Mouse (Mus musculus): ENCODE measurements at regions not wholly inside any gene's neighbourhood (a gene's known extent, or its start where the extent isn't known, plus 50 kb on each side); places are given as distances from the start of the nearest gene placed in this dataset.

DNA sequence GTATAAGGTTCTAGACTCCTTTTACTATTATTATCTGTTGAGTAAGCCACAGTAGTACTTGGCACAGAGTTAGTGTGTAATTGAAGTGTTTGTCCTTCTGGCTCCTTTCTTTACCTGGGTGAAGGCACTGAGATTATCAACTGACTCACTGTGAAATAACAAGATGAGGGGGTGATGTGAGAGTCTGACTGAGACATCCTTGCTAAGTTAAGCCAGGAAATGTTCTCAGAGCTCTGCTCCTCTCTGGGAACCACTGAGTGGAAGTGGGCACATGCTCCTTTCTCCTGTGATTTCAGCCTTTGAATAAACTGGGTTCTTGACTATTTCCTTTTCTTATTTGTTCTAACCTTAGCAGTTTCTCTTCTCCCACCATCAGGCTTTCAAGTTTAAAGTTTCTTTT lies 380.7 kb upstream of the Prkcq start:
- intact Hi-C loops (cut with DNase I) = no loop called here
- no peak for DNase-seq

DNA sequence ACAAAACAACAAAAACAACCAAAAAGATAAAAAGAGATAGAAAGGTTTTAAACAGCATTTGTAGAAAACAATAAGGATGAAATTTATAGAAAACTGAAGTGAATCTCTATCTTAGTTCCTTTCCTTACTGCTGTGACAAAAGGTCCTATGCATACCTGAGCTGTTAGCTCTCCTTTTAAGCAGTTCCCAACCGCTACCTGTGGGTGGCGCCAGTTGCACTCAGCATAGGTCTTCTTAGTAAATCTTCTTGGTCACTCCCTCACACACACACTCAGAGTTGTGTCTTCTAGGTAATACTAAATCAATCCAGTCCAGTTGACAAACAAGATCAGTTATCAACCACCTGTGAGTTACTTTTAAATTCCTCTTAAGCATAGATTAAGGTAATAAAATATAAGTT lies 355.5 kb upstream of the Prkcq start:
- DNase-seq = no peak
- intact Hi-C loops (cut with DNase I) = loop anchor here (1.0 kb wide), 1 partner anchor 8 kb away; no protein-coding TSS in a partner anchor

DNA sequence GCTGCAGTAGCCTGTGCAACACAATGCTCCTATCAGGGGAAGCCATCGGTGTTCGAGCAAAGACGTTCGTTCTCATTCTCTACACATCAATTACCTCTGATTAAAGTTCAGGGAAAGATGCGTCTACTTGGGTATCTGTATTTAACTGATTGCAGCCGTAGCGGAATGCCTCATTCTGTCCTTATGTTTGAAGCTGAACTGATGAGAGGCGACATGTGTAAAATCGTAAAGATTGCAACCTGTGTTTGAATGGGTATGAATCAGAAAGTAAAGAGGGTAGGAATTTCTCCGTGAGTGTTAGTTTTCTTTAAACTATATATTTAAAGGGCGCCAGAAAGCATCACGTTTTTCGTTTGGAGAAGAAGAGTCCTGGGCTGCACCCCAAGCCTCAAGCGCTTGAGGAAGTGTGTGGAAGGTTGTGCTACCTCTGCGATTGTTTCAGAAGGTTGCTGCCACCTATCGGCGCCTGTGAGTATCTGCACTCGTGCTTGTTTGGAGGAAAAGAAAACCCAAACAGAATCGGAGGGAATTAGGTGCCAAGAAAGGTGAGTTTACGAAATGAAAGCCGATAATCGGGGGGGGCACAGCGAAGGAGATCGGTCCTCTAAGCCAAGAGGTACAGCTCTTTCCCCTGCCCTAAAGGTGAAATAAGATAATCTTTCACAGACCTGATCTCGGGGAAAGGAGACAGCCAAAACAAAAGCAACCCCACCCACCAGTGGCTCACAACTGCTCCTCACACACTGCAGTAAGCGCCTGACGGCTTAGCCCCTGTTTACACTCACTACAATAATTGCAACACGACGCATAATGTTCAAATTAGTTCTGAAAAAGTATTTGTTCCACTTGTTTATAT lies 346.4 kb upstream of the Prkcq start:
- DNase-seq = peak; percentile 30 to 70
- intact Hi-C loops (cut with DNase I) = loop anchor here (2.0 to 5.0 kb wide), 2 partner anchors 41 to 458 kb away; no protein-coding TSS in a partner anchor

DNA sequence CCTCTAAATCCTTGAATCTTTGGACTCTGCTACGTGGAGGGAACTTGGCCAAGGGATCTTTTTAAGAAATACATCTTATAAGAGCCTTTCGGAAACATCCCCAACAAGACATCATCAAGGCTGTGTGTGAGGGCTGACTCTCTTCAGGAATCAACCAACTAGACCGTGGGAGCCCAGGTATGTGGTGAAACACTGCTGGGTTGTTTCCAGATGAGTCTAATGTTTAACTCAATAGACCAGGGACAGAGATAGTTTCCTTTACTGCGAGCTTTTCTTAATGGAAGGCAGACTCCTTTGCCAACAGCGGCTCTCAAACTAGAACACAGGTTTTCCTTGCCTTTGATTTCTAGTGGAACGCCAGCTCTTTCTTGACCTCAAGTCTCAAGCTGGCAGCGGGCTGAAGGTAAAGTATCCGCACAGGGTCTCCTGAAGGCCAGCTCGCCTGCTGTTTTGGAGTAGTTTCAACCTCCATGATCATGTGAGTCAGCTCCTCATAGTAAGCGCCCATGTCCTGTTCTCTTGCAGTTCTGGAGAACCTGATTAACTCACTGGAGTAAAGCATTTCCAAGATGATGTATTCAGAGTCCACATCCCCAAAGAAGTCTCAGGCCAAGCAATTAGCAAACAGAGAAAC lies 345.7 kb upstream of the Prkcq start:
- DNase-seq = no peak
- intact Hi-C loops (cut with DNase I) = loop anchor here (5.0 kb wide), 1 partner anchor 459 kb away; no protein-coding TSS in a partner anchor

DNA sequence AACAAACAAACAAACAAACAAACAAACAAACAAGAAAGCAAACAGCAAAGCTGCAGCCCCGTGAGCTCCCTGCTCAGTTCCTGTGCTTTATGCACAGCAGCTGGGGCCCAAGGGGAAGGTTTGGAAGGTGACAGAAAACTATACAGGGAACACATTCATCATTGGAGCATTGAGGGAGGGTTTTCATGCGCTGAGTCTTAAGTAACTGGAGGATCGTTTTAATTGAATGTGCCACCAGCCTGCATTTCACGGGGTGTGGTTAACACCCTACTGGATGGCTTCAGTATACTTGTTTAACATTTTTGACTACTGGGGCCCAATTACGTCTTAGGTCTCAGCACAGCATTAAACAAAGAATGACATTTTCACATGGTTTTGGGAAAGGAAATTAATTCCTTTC lies 331.9 kb upstream of the Prkcq start:
- intact Hi-C loops (cut with DNase I) = no loop called here
- no peak for DNase-seq

DNA sequence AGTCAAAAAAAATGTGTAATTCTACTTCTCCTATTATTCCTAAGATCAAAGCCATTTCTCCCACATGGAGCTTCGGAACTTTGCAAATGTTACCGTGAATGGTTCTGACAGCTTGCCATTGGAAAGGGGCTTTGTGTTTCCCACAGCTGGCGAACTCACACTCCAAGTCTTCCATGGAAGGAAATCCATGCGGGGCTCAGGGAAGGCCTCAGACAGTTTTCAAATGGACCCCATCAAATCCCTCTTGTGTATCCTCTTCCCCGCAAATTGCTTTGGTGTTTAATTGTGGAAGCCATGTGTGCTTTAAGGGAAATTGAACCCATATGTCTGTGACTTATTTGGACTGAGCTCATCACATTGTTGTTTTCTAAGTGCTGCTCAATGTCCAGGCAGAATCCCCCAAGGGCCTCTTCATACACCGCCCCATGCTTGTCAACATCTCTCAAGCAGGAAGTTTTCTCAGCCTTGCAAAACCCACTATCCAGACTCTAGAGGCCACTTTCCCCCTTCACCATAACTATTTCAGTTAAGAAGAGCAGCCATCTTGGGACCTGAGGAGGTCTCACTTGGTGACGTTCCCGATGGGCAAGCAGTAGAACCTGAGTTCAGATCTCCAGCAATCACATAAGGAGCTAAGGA lies 310.1 kb upstream of the Prkcq start:
- no peak for DNase-seq
- intact Hi-C loops (cut with DNase I) = no loop called here

DNA sequence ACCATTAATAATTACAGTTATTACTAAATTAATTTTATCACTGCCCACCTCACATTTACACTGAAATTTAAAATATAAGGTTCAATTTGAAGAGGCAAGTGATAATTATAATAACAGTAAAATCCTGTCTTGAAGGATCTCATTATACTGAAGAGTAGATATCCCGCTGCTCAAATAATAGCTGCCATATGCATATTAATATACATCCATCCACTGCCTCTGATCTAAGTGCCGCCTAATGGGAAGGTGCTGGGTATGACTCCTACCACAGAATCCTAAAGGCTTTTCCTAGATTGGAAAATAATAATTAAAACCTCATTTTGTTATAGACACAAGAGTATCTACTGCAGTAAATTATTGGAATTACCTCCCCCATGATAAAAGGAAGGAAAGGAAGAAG lies 307.5 kb upstream of the Prkcq start:
- intact Hi-C loops (cut with DNase I) = no loop called here
- no peak for DNase-seq

DNA sequence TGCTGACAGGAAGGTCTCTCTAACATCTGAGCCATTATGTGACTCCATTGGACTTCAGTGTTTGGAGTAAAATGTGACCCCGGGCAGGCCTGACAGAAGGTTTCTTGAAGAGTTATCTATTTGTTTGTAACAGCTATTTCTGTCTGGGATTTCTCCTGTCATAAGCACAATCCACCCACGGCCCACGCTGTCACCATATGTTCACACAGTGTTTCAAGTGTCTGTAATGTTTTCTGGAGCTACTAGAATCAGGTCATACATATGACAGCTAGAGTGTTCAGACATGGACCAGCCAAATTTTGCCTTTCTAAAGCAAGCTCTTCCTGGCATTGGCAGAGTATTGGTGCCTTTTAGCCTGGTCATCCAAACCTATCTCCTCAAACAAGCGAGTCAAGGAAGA lies 297.6 kb upstream of the Prkcq start:
- intact Hi-C loops (cut with DNase I) = no loop called here
- DNase-seq = no peak

DNA sequence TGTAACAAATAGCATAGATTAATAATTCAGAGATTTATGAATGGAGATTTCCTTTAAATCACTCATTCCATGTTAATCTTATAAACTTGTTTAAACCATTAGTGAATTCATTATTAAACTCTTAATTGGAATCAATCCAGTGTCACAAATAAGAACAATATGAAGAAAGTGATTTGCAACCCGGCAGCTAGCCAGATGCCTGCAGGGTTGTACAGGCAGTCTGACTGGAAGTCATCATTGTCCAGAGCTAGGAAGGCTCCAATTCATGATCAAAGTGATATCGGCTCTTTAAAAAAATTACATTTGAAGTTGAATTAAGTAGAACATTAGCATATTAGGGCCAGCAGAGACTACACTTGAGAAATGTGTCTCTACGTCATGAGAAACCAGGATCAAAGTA lies 270.0 kb upstream of the Prkcq start:
- intact Hi-C loops (cut with DNase I) = no loop called here
- DNase-seq = no peak

DNA sequence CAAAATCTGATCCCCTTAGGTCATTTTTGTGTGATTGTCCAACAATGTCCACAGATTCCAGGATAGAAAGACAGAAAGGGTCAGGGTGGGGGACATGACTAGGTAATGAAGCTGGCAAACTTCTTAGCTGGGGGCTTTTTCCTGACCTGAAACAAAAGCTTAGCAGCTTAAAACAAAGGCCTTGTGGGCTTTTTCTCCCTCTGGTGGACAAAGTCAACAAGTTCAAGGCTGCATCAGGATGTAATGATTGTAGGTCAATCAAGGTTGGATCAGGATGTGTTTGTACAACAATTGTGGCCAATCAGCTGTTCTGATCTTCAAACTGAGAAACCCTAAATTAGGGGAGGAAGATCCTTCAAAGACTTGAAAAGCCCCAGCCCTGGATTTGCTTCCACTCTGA lies 252.0 kb upstream of the Prkcq start:
- no peak for DNase-seq

DNA sequence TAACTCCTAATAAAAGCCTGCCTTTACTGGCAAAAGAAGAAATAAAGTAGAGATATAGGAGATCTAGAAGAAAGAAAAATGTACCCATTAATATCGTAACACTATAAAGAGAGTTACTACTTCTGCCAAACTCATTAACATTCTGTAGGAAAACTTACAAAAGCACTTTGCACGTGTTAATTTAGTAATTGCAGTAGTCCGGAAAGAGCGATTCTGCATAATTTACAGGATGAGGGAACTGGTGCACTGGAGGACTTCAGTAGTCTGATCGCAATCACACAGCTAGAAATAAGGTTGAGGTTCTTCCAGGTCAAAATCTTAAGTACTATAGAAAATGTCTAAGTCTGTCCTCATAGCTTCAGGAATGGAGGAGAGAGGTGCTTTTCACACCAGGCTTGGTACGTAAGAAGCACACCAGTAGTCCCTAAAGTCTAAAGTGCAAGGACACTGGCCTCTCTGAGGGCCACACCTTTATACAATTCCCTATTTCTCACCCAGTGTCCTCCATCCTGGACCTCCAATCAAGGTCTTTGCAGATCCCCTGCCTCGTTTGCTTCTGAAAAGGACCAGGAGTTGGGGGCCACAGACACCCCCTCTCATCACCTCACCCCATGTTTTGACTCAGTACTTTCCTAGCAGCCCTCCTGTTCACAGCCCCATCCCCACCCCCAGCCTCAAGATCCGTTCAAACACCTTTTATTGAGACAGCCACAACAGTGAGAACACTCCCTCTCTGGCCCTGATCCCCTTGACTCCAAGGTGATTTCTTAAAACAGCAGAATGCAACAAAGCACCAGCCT lies 251.0 kb upstream of the Prkcq start:
- intact Hi-C loops (cut with DNase I) = no loop called here
- DNase-seq = no peak

More for the DNA sequence above, 252.0 kb upstream of the Prkcq start:
- intact Hi-C loops (cut with DNase I) = no loop called here

DNA sequence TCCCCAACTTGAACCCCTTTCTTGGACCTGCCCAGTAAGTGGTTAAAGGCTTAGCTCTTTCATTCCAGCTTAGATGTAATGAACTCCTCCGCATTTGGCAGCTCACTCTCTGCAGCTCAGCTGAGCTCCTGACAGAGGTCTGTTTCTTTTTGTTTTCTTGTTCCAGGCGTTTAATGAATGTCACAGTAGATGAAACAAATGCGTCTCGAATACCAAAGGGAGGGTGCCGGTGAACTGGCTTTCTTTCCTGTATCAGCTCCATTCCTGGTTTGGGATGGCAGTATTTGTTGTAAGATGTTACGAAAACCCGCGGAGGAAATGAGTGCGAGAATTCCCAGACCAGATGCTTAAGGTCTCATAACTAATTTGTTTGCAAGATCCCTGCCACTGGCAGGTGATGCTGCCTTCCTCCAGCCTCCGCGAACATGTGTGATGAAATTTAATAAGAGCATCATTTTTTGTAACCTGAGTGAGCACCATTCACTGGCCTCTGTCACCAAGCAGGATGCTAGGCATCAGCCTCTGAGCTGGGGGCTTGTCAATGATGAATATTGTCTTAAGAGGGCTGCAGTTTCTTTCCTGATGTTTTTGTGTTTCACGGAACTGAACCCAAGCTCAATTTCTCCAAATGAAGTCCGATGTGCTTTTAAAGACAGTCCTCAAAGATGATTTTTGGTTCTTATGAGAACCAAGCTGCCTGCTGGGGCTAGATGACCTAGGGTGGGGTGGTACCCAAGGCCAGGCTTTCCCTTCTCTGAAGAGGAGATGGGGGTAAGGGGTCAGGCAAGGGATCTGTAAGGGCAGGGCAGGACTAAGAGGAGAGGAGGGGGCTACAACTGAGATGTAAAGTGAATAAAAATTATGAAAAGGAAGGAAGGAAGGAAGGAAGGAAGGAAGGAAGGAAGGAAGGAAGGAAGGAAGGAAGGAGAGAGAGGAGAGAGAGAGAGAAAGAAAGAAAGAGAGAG lies 250.1 kb upstream of the Prkcq start:
- no peak for DNase-seq
- intact Hi-C loops (cut with DNase I) = no loop called here

DNA sequence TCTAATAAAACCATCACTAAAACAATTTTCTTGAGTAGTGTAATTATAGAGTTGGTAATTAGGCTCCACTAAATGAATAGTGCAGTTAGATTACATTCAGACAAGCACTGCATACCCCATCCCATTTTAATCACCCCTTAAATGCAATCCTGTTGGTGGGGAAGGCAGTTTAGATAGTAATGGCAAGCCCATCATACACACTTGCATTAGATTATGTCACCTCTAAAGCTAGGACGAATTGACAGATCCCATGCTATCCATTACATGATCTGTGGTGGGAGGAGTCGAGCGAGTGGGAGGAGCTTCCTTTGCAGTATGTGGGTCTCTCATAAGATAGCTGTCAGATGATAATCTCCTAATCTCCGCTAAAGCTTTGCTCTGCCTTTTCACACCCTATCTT lies 247.9 kb upstream of the Prkcq start:
- DNase-seq = no peak
- intact Hi-C loops (cut with DNase I) = no loop called here

DNA sequence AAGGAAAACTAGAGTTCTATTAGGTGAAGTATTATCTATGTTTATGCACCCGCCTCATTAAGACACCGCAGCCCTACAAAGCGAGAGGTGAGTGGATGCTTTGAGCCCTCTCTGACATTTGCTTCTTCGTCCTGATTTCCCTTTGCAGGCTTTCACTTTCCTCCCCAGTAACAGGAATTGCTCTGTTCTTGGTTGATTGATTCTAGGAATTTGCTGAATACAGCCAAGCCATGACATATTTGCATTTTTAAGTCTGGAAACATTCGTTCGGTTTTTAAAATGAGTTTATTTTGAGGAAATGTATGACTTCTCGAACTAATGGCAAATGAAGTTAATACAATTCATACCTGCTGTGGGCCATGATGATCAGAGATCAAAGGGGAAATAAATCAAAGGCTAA lies 246.5 kb upstream of the Prkcq start:
- DNase-seq = no peak
- intact Hi-C loops (cut with DNase I) = no loop called here

DNA sequence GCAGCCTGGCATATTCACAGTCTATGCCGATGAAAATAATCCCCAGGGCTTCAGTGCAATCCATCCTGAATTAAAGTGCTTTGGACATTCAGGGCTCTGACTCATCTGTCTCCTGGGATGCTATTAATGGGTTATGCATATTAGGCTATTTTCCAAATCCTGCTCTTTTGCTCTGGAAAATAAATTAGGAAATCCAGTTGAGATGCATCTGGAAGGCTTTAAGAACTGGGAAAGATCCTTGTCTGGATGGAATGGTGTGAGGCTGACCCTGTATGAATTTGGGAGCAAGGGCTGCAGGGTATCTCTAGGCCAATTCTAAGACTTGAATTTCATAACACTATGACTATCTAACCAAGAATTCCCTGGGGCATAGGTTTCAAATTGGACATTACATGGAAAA lies 234.5 kb upstream of the Prkcq start:
- intact Hi-C loops (cut with DNase I) = no loop called here
- no peak for DNase-seq

DNA sequence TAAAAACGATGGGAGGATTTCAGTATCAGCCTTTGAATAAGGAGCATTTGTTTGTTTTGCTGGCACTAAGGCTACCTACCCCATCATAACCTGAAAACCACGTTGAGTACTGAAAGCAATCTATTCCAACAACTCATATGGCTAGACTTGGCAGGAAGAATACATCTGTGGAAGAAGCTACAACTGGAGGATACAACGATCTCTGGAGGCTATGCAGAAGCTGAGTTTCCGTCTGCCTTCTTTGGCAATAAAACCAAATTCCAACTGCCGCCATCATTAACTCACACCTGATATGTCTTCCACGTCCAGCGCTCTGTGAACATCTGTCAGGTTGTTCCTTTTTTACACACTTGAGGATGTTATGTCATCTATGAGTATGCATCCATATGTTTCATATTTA lies 206.7 kb upstream of the Prkcq start:
- intact Hi-C loops (cut with DNase I) = no loop called here
- no peak for DNase-seq

DNA sequence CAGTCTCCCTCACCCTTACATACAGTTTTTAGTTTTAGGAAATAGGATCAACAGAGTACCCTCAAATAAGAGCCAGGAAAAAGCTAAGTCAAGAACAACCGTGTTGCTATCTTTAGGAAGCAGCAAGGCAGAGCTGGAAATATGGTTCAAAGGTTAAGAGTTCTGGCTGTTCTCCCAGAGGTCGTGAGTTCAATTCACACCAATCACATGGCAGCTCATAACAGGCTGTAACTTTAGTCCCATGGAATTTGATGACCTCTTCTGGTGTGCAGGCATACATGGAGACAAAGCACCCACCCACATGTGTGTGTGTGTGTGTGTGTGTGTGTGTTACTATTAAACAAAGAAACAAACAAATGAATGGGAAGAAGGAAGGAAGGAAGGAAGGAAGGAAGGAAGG lies 205.0 kb upstream of the Prkcq start:
- DNase-seq = no peak
- intact Hi-C loops (cut with DNase I) = no loop called here

DNA sequence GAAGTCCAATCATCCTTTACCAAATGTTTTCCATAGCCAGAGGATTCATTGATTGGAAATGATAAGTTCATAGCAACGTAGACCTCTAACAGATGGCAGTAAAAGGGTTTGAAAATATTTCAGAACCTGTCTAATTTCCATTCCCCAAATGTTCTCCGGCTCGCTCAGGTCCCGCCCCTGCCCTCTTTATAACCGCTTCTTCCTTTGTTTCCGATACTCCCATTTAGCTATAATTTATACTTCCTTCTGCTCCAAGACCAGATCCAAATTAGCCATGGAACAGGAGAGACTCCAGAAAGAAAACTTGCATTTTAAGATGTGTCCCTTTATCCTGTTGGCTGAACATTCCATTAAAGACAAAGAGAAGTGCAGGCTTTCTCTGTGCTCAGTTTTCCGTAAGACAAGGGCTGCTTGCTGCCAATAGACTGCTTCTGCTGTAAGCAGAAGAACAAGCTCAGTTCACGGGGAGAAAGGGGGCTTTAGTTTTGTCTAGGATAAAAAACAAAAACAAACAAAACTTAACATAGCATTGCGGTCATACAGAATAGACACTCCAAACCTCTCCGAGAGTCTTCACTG lies 202.7 kb upstream of the Prkcq start:
- intact Hi-C loops (cut with DNase I) = no loop called here

DNA sequence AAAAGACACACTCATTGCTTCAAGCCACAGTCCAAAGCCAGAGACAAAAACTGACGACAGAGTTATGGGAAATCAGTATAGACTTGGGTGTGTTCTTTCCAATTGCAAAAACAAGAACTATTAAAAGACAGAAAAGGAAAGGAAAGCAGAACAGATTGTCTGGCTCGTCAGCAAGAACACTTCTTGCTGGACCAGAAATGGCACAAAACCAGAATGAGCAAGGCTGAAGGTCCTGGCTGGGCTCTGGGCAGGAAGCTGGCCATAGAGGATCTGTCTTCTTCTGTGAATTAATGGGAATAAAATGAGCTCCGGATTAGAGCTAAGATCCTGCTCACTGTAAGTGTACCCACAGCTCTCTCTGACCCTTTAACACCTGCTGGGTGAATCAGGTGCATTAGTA lies 199.9 kb upstream of the Prkcq start:
- intact Hi-C loops (cut with DNase I) = no loop called here
- no peak for DNase-seq

More for the DNA sequence above, 202.7 kb upstream of the Prkcq start:
- no peak for DNase-seq

Measured in heart, postnatal 36 days (tissue).